Mouse (Mus musculus): ENCODE results near the gene Skil.

The Skil gene

GRCm38 (mm10) chr3:31083507-31084245 lies 11.2 kb upstream of the Skil start:
- peak; percentile 34 for DNase-seq (ENCODE audit: low read depth, low spot score)

DNA sequence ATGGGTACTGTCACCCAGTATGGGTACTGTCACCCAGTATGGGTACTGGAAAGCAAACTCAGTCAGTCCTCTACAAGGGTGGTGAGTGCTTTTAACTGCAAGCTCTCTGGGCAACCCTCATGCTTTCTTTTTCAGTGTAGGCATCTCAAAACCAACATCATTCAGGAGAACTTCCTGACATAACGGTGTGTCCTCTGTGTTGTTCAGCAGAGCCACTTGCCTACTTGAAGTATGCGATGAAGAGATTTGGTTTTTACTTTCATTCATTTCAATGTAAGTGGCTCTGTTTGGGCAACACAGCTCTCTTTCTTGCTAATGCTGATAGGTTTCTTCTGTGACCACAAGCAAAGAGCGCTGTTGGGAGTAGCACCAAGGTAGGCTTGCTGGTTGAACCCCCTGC lies 9.9 kb upstream of the Skil start:
- DNase-seq (ENCODE audit: low read depth, low spot score), result no peak

GRCm38 (mm10) chr3:31088789-31089775 lies 5.8 kb upstream of the Skil start:
- DNase-seq (ENCODE audit: low read depth, low spot score), result no peak

GRCm38 (mm10) chr3:31089956-31090355 lies 4.9 kb upstream of the Skil start:
- DNase-seq (ENCODE audit: low read depth, low spot score), result no peak

DNA sequence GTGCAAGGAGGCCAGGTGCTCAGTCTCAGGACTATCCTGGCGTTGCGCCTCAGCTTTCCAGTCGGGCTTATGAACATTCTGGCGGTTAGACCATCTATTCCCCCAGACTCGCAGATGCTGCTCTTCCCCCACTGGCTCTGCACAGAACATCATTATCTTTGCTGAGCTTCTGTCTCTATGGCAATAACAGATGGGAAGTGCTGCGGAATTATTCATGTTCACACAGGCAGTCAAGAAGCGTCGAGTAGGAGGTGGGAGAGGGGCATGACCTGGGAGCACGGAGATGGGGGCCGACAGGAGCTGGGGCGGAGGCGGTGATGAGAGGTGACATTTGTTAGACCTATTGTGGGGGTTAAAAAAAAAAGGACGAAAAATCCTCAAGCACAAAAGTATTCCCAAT lies 1.7 kb upstream of the Skil start:
- DNase-seq (ENCODE audit: low read depth, low spot score), result peak; percentile 17

DNA sequence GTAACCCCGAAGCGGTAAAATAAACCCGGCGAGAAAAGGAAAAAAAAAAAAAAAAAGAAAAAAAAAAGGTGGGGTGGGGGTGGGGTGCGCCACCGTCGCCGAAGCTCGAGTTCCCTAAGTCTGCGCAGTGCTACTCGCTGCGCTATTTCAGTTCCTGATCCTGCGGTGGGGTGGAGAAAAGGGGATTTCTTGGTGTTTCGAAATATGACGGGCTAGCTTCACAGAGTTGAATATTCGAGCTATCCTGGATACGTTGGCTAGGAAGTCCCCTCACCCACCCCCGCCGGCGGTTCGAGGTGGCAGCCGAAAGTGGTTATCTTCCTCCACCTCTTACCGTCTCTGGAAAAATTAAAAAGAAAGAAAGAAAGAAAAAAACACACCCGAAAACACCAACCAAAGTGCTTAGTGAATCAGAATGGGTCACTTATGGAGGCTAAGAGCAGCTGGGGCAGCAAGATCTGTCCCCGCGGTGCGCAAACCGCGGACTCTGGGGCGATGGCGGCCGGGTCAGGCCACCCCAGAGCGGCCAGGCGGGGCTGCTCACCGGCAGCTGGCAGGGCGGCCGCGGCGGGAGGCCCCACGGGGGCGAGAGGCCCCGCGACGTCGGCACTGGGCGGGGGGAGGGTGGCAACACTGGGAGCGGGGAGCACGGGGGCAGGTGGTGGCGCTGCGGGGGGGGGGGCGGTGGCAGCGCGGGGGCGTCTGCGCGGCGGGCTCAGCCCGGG lies 1.1 kb upstream of the Skil start:
- DNase-seq (ENCODE audit: low read depth, low spot score), result peak; percentile 76

- DNase-seq (ENCODE audit: low read depth, low spot score), result peak; percentile 12
These were observed 277 bp downstream of the Skil start for GRCm38 (mm10) chr3:31095179-31095490.

- peak; percentile 24 for DNase-seq (ENCODE audit: low read depth, low spot score)
These were observed 765 bp downstream of the Skil start for GRCm38 (mm10) chr3:31095491-31096154.

DNA sequence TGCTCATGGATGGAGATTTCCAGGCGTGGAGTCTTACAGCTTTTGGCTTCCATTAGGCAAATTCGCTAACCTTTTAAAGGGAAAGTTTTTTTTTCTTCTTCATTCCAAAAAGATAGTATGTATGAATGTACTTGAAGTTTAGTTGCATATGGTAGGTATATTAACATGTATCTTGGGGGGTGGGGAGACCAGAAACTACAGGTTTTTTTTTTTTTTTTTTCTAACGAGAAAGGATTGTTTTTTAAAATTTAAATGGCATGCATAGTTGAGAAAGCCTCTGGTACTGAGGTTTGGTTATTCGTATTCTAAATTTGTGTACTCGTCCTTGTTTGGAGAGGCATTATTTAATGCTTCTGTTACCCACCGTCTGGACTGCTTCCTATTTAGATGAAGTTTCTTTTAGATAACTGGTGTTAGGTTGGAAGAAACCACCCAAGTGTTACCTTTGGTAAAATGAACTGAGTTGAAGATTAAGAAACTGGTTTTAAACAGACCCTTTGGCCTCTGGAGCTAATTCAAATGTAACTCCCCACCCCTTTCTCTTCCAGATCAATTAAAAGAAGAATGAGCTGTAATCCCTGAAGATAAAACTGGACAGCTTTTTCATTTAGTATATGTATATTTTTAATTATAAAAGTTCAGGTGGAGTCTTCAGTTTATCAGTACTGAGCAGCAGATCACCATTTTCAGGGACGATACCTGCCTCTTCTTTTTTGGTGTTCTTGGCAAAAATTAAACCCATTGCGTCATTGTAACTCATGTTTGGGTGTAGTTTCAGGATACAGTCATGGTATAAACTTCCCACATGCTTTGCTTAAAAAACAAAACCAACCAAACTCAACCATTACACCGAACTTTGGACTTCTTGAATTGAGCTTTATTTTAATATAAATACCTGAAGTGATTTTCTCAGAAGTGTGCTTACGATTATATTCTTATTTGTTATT lies 1.6 kb downstream of the Skil start:
- DNase-seq (ENCODE audit: low read depth, low spot score), result no peak

GRCm38 (mm10) chr3:31097102-31097720 lies 2.4 kb downstream of the Skil start:
- DNase-seq (ENCODE audit: low read depth, low spot score), result no peak

- DNase-seq (ENCODE audit: low read depth, low spot score), result no peak
These were observed 3.1 kb downstream of the Skil start for GRCm38 (mm10) chr3:31097976-31098375.

DNA sequence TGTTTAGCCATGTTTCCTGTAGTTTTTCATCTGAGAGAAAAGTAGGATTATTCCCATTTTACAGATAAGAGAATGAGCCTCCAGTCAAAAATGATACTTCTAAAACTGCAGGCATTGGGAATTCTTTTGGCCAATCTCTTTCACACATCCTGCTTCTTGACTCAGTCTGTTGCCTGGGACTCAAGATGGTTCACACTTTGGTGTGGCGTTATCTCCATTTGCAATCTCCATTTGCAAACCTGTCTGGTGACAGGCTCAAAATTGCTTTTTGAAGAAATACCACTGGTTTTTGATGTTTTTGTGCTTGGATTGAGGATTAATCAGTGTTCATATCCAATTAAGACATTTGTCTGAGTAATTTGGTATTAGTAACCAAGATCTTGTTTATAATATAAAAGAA lies 3.7 kb downstream of the Skil start:
- DNase-seq (ENCODE audit: low read depth, low spot score), result no peak

DNA sequence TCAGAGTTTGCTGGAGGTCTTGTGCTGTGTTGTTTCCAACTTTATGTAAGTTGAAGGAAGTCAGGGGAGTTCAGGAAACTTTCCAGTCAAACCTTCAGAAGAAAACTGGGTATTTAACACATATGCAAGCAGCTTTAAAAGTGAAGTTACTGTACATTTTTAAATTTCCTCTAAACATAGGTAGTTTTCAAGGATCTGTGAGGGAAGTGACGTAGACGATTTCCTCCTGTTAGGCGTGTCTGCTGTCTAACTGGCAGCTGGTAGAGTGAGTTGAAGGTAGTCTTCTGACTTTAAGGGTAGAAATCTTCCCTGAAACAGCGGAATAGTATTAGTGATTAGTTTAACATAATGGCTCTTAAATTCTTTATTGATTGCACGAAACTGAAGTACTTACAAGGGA lies 5.2 kb downstream of the Skil start:
- DNase-seq (ENCODE audit: low read depth, low spot score), result no peak

DNA sequence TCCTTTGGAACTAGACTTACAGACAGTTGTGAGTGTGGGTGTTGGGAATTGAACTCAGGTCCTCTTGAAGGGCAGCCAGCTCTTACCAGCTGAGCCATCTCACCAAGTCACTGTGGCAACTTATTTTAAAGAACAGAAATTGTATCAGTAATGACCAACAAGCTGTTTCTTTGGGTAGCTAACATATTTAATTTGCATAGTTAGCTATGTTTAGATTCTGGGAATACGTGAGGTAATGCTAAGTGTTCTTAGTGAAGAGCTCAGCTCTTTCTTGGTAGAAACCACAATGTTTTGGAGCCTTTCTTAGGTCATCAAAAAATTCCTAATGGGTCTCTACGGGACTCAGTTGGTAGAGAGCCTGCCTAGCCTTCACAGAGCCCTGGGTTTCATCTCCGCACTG lies 5.9 kb downstream of the Skil start:
- no peak for DNase-seq (ENCODE audit: low read depth, low spot score)

- peak; percentile 27 for DNase-seq (ENCODE audit: low read depth, low spot score)
These were observed 10.1 kb downstream of the Skil start for GRCm38 (mm10) chr3:31104936-31105335.

DNA sequence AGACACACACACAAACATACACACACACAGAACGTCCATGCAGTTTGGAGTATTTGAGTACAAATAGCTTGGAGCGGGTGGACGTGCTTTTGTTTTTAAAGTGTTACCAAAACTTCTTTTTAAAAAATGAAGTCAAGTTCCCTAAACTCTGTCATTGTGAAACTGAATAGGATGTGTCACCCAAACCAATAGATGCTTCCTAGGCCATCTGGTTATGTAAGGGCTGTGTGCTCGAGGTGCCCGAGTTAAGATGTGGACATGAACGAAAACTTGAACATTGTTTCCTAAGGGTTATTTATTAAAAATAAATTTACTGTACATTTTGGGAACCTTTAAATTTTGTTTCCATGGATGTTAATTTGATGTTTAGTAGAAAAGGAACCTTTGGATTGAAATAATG lies 11.7 kb downstream of the Skil start:
- DNase-seq (ENCODE audit: low read depth, low spot score), result no peak

- peak; percentile 40 for DNase-seq (ENCODE audit: low read depth, low spot score)
These were observed 12.8 kb downstream of the Skil start for GRCm38 (mm10) chr3:31107674-31108073.

GRCm38 (mm10) chr3:31109108-31109507 lies 14.2 kb downstream of the Skil start:
- no peak for DNase-seq (ENCODE audit: low read depth, low spot score)

DNA sequence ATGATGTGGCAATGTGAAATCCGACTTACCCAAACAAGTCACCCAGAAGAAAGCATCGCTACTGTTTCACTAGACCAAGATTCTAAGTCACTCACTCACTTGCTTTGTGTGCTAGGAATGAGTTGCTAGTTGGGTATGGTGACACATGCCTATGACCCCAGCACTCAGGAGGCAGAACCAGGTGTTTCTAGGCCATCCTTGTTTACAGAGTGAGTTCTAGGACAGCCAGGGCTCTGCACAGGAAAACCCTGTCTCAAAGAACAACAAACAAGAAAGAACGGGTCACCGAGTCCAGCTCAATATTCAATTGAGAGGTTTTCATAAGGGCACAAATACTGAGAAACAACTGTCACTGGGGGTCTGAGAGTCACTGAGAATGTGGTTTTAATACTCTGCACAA lies 28.2 kb downstream of the Skil start:
- DNase-seq (ENCODE audit: low read depth, low spot score), result no peak

- no peak for DNase-seq (ENCODE audit: low read depth, low spot score)
These were observed 31.4 kb downstream of the Skil start for GRCm38 (mm10) chr3:31126303-31126702.
